Mouse (Mus musculus) stomach, embryonic 16.5 days (tissue): ENCODE data around the gene Cblc. TPM values are rescaled to one million over a fixed set of nuclear protein-coding genes. Genes with fewer than 3 reads are reported as not detected.

ENCODE experiments used
- ATAC-seq: fragments of 200-750 bp; cut with Nextera tagmentation; 2 replicates; pipeline ENCODE4 v1.8.0; 2017; ENCODE audit warnings: moderate number of reproducible peaks, moderate TSS enrichment; ENCODE audit not compliant: insufficient read depth, low FRiP score
- H3K27ac ChIP-seq: fragments of 300-500 bp; sonication (generic); 2 replicates; pipeline ENCODE4 v1.5.1; 2014; ENCODE audit warnings: low read length
- H3K27me3 ChIP-seq: fragments of 300-500 bp; sonication (generic); 2 replicates; pipeline ENCODE4 v1.6.1; 2014; ENCODE audit warnings: low read length, control low read depth, mixed read lengths; ENCODE audit not compliant: control insufficient read depth, insufficient read depth
- H3K36me3 ChIP-seq: fragments of 300-500 bp; sonication (generic); 2 replicates; pipeline ENCODE4 v1.6.1; 2014; ENCODE audit warnings: low read length; ENCODE audit not compliant: control insufficient read depth, insufficient read depth
- H3K4me1 ChIP-seq: fragments of 300-500 bp; sonication (generic); 2 replicates; pipeline ENCODE4 v1.6.1; 2014; ENCODE audit warnings: low read length, control low read depth, mixed read lengths; ENCODE audit not compliant: control insufficient read depth, insufficient read depth
- H3K4me2 ChIP-seq: fragments of 300-500 bp; sonication (generic); 2 replicates; pipeline ENCODE4 v1.6.1; 2014; ENCODE audit warnings: low read depth, low read length, mixed read lengths
- H3K4me3 ChIP-seq: fragments of 300-500 bp; sonication (generic); replicated peaks from 2 replicates; pipeline ENCODE4 v1.5.1; 2014; ENCODE audit warnings: mild to moderate bottlenecking, low read length
- H3K9ac ChIP-seq: fragments of 300-500 bp; sonication (generic); 2 replicates; pipeline ENCODE4 v1.6.1; 2014; ENCODE audit warnings: low read length
- H3K9me3 ChIP-seq: fragments of 300-500 bp; sonication (generic); replicated peaks from 2 replicates; pipeline ENCODE4 v1.6.1; 2016; ENCODE audit warnings: low read length, control low read depth; ENCODE audit not compliant: control insufficient read depth
- WGBS: fragments of 180-500 bp; shearing (Covaris S2); extraction: QIAGEN DNeasy Blood & Tissue Kit; methylation state at CpG from one replicate; pipeline ENCODE4 v1.1.7; 2014; 5-methylcytosine and 5-hydroxymethylcytosine counted together
- polyA plus RNA-seq: library from polyadenylated mRNA; unstranded; fragments of >200 nt; fragmentation: Nextera tagmentation; extraction: Ambion mirVana; gene quantifications from 2 replicates; pipeline ENCODE4 v1.2.1, GENCODE M21; 2015

Gene Cblc
- polyA plus RNA-seq, 1 experiment from 2014 or later = 31.2 TPM

- Histone ChIP-seq H3K4me2 (no peak overlapping the region), H3K4me3 (no peak overlapping the region), H3K9ac (no peak overlapping the region), H3K27me3 (no peaks in the 10 kb centered on the region), H3K9me3 (no peaks in the 10 kb centered on the region), H3K4me1 (peaks cover 40% of the 10 kb centered on the region), H3K27ac (no peak overlapping the region), H3K36me3 (no peaks in the 10 kb centered on the region)
- 74% methylated on average over 8 of the region's 8 CpGs for WGBS
- ATAC-seq = no peak
Observed at GRCm38 (mm10) chr7:19752652-19753051, 44.0 kb downstream of the Cblc start.

GRCm38 (mm10) chr7:19751070-19751383, 45.6 kb downstream of the Cblc start:
- WGBS = 32% methylated on average over 4 of the region's 4 CpGs
- Histone ChIP-seq H3K4me2 (no peak overlapping the region; the same call in 1 of the 2 replicates), H3K4me3 (no peak overlapping the region), H3K27me3 (no peaks in the 10 kb centered on the region), H3K27ac (peak overlapping the region; percentile 94), H3K36me3 (no peaks in the 10 kb centered on the region), H3K9me3 (no peaks in the 10 kb centered on the region), H3K4me1 (peaks cover 47% of the 10 kb centered on the region), H3K9ac (peak overlapping the region; percentile 65; the same call in 1 of the 2 replicates)
- ATAC-seq = no peak

GRCm38 (mm10) chr7:19750217-19751069, 46.2 kb downstream of the Cblc start, which contains the start of gene Nectin2:
Gene Nectin2, minus strand, starts transcription at chr7:19750483.
- 14% methylated on average over 19 of the region's 19 CpGs for WGBS
- Histone ChIP-seq H3K4me3 (peak within 1 kb of the TSS; percentile 89), H3K36me3 (no peaks in the 10 kb centered on the region), H3K9ac (peak within 1 kb of the TSS; percentile 96), H3K27me3 (no peaks in the 10 kb centered on the region), H3K9me3 (no peaks in the 10 kb centered on the region), H3K4me2 (peak within 1 kb of the TSS; percentile 83), H3K4me1 (peaks cover 47% of the 10 kb centered on the region), H3K27ac (peak within 1 kb of the TSS; percentile 96)
- peak; percentile 68 for ATAC-seq

- peak overlapping the region; percentile 96 for H3K9ac ChIP-seq
- H3K9me3 ChIP-seq = no peaks in the 10 kb centered on the region
- peak; percentile 93 for ATAC-seq
- H3K4me3 ChIP-seq = peak overlapping the region; percentile 89
- H3K36me3 ChIP-seq = no peaks in the 10 kb centered on the region
- H3K4me1 ChIP-seq = peaks cover 50% of the 10 kb centered on the region
- H3K27me3 ChIP-seq = no peaks in the 10 kb centered on the region
- WGBS = under 1% methylated on average over 46 of the region's 46 CpGs
- peak overlapping the region; percentile 96 for H3K27ac ChIP-seq
- peak overlapping the region; percentile 83 for H3K4me2 ChIP-seq
Observed at GRCm38 (mm10) chr7:19749389-19750216, 47.0 kb downstream of the Cblc start.

- H3K4me1 ChIP-seq = peaks cover 47% of the 10 kb centered on the region
- no peaks in the 10 kb centered on the region for H3K36me3 ChIP-seq
- H3K27ac ChIP-seq = peak overlapping the region; percentile 96
- peak overlapping the region; percentile 89 for H3K4me3 ChIP-seq
- ATAC-seq = no peak
- no peaks in the 10 kb centered on the region for H3K9me3 ChIP-seq
- H3K9ac ChIP-seq = peak overlapping the region; percentile 96
- H3K27me3 ChIP-seq = no peaks in the 10 kb centered on the region
- WGBS = under 1% methylated on average over 32 of the region's 32 CpGs
- H3K4me2 ChIP-seq = peak overlapping the region; percentile 83
Observed at GRCm38 (mm10) chr7:19748219-19749195, 48.1 kb downstream of the Cblc start.

GRCm38 (mm10) chr7:19747420-19748218, 49.0 kb downstream of the Cblc start:
- H3K4me2 ChIP-seq = peak overlapping the region; percentile 83
- no peaks in the 10 kb centered on the region for H3K36me3 ChIP-seq
- peak overlapping the region; percentile 89 for H3K4me3 ChIP-seq
- ATAC-seq = peak; percentile 21; the same call in 1 of the 2 replicates
- 7% methylated on average over 25 of the region's 25 CpGs for WGBS
- peaks cover 49% of the 10 kb centered on the region for H3K4me1 ChIP-seq
- H3K9ac ChIP-seq = peak overlapping the region; percentile 96
- H3K27ac ChIP-seq = peak overlapping the region; percentile 96
- H3K9me3 ChIP-seq = no peaks in the 10 kb centered on the region
- no peaks in the 10 kb centered on the region for H3K27me3 ChIP-seq

- no peaks in the 10 kb centered on the region for H3K27me3 ChIP-seq
- H3K4me2 ChIP-seq = peak overlapping the region; percentile 83
- peak overlapping the region; percentile 89 for H3K4me3 ChIP-seq
- WGBS = 25% methylated on average over 6 of the region's 6 CpGs
- no peaks in the 10 kb centered on the region for H3K36me3 ChIP-seq
- peak overlapping the region; percentile 96 for H3K9ac ChIP-seq
- no peak for ATAC-seq
- no peaks in the 10 kb centered on the region for H3K9me3 ChIP-seq
- peak overlapping the region; percentile 96 for H3K27ac ChIP-seq
- peaks cover 59% of the 10 kb centered on the region for H3K4me1 ChIP-seq
Observed at GRCm38 (mm10) chr7:19746426-19747201, 50.0 kb downstream of the Cblc start.
